Mouse (Mus musculus): ENCODE measurements around the gene Gm20388.

GRCm38 (mm10) chr8:121765594-121766138 lies 1855.0 kb downstream of the Gm20388 start:
- no peak for TF ChIP-seq CTCF (IDR thresholded peaks at IDR 0.05; ENCODE audit: low read depth)
- TF ChIP-seq EP300 (optimal IDR thresholded peaks at IDR 0.05): no peak
